Mouse (Mus musculus): Measurements from ENCODE around the gene 9130204L05Rik.

Gene 9130204L05Rik

DNA sequence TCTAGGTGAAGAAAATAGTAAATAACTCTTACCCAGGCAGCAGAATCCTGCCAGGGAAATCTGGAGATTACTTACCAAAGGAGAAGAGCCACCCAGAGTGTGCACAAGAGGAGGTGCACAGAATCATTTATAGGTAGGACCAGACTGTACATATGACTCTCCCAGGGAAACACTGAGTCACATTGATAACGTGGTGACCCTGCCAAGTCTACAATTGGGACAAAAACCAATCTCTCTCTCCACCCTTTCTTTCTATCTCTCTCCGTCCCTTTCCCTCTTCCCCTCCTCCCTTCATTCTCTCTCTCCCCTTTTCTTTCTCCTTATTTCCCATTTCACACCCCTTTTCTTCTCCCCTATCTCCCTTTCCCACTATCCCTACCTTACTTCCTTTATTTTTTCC, at the start of gene 9130204L05Rik:
TSS of gene 9130204L05Rik (minus strand) at position 101 of the 400 bp plus-strand sequence.
- DNase-seq: no peak

DNA sequence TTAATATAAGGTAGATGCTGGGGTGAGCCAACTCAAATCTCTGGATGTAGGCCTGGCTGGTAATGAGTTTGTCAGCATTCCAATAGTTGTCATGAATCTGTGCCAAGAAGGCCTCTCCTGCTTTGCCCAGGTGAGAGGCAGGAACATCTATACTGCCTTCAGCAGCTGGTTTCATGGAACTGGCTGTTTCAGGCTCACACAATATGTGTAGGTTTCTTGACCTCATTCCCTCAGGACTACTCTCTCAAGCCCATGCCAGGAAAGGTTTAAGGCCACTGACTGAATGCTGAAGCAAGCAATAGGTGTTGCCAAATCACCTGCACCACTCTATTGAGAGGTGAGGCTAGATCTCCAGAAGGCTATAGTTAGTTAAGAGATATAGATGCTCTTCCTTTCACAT, 18.1 kb upstream of the 9130204L05Rik start:
- no peak for DNase-seq

DNA sequence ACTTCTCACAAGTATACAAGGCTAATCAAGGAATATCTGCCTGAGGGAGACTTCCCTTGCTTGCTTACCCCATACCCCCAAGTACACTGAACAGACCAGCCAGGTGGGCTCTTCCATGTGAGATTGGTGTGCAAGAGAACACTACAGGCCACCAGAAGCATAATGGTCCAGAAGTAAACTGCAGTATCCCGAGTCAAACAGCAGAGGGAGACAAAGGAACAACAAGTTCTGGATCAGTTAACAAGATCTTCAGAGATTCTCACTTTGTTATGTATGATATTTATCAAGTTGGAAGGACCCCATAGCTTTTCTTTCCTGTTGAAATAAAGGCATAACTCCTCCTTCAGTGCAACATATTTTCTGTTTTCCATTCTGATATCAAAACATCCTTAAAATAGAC, 31.4 kb downstream of the 9130204L05Rik start:
- no peak for DNase-seq

DNA sequence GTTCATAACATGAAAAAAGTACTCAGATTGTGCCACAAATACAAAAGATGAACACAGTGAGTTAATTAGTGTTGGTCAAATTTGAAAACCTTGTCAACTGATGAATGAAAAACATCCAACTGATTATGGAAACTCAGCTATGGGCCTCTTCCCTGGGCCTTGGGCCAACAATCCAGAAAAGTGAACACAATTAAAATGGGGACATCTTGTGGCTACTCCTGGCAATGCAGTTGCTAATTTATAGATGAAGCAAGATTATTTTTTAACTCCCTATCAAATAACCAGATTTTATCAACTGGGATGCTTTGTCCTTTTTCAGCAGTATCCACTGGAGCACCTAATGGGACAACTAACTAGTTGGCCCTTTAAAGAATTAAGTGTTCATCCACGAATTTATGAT, 37.9 kb downstream of the 9130204L05Rik start:
- DNase-seq: no peak
